Mouse (Mus musculus): ENCODE data around the gene Svep1. TPM values are rescaled to one million over a fixed set of nuclear protein-coding genes. Genes with fewer than 3 reads are reported as not detected.

The Svep1 gene
- polyA plus RNA-seq, 1 experiment: 6.5 TPM

- H3K4me1 ChIP-seq (ENCODE audit: control insufficient read depth, insufficient read depth, insufficient read length, low read length): no peaks in the 10 kb centered on the region
- H3K27ac ChIP-seq (replicated peaks; ENCODE audit: low read depth, low read length): no peak overlapping the region
- H3K4me3 ChIP-seq (ENCODE audit: insufficient read depth, low read depth, low read length): no peak overlapping the region
Observed at GRCm38 (mm10) chr4:58079631-58080030, 127.0 kb downstream of the Svep1 start.

GRCm38 (mm10) chr4:58077950-58078349 is 128.7 kb downstream of the Svep1 start:
- Histone ChIP-seq H3K4me1 (ENCODE audit: control insufficient read depth, insufficient read depth, insufficient read length, low read length) (no peaks in the 10 kb centered on the region), H3K4me3 (ENCODE audit: insufficient read depth, low read depth, low read length) (no peak overlapping the region), H3K27ac (replicated peaks; ENCODE audit: low read depth, low read length) (no peak overlapping the region)

GRCm38 (mm10) chr4:58077536-58077935 is 129.1 kb downstream of the Svep1 start:
- no peak overlapping the region for H3K4me3 ChIP-seq (ENCODE audit: insufficient read depth, low read depth, low read length)
- no peak overlapping the region for H3K27ac ChIP-seq (replicated peaks; ENCODE audit: low read depth, low read length)
- no peaks in the 10 kb centered on the region for H3K4me1 ChIP-seq (ENCODE audit: control insufficient read depth, insufficient read depth, insufficient read length, low read length)

GRCm38 (mm10) chr4:58072888-58073287 is 133.8 kb downstream of the Svep1 start:
- no peaks in the 10 kb centered on the region for H3K4me1 ChIP-seq (ENCODE audit: control insufficient read depth, insufficient read depth, insufficient read length, low read length)
- H3K4me3 ChIP-seq (ENCODE audit: insufficient read depth, low read depth, low read length): no peak overlapping the region
- no peak overlapping the region for H3K27ac ChIP-seq (replicated peaks; ENCODE audit: low read depth, low read length)

- Histone ChIP-seq H3K27ac (replicated peaks; ENCODE audit: low read depth, low read length) (no peak overlapping the region), H3K4me1 (ENCODE audit: control insufficient read depth, insufficient read depth, insufficient read length, low read length) (no peaks in the 10 kb centered on the region), H3K4me3 (ENCODE audit: insufficient read depth, low read depth, low read length) (no peak overlapping the region)
Observed at GRCm38 (mm10) chr4:58068886-58069285, 137.8 kb downstream of the Svep1 start.

- H3K27ac ChIP-seq (replicated peaks; ENCODE audit: low read depth, low read length): no peak overlapping the region
- no peak overlapping the region for H3K4me3 ChIP-seq (ENCODE audit: insufficient read depth, low read depth, low read length)
- no peaks in the 10 kb centered on the region for H3K4me1 ChIP-seq (ENCODE audit: control insufficient read depth, insufficient read depth, insufficient read length, low read length)
Observed at GRCm38 (mm10) chr4:58064721-58065120, 141.9 kb downstream of the Svep1 start.

- H3K4me1 ChIP-seq (ENCODE audit: control insufficient read depth, insufficient read depth, insufficient read length, low read length): no peaks in the 10 kb centered on the region
Observed at GRCm38 (mm10) chr4:58062933-58063332, 143.7 kb downstream of the Svep1 start.

GRCm38 (mm10) chr4:58055653-58056052 is 151.0 kb downstream of the Svep1 start:
- H3K27ac ChIP-seq (replicated peaks; ENCODE audit: low read depth, low read length): no peak overlapping the region
- H3K4me1 ChIP-seq (ENCODE audit: control insufficient read depth, insufficient read depth, insufficient read length, low read length): no peaks in the 10 kb centered on the region
- H3K4me3 ChIP-seq (ENCODE audit: insufficient read depth, low read depth, low read length): no peak overlapping the region

More at GRCm38 (mm10) chr4:58062933-58063332, 143.7 kb downstream of the Svep1 start:
- H3K27ac ChIP-seq (replicated peaks; ENCODE audit: low read depth, low read length): no peak overlapping the region
- H3K4me3 ChIP-seq (ENCODE audit: insufficient read depth, low read depth, low read length): no peak overlapping the region

GRCm38 (mm10) chr4:58054441-58054840 is 152.2 kb downstream of the Svep1 start:
- Histone ChIP-seq H3K4me1 (ENCODE audit: control insufficient read depth, insufficient read depth, insufficient read length, low read length) (no peaks in the 10 kb centered on the region), H3K27ac (replicated peaks; ENCODE audit: low read depth, low read length) (no peak overlapping the region), H3K4me3 (ENCODE audit: insufficient read depth, low read depth, low read length) (no peak overlapping the region)

- Histone ChIP-seq H3K4me3 (ENCODE audit: insufficient read depth, low read depth, low read length) (no peak overlapping the region), H3K27ac (replicated peaks; ENCODE audit: low read depth, low read length) (no peak overlapping the region), H3K4me1 (ENCODE audit: control insufficient read depth, insufficient read depth, insufficient read length, low read length) (no peaks in the 10 kb centered on the region)
Observed at GRCm38 (mm10) chr4:58050746-58051145, 155.9 kb downstream of the Svep1 start.

- Histone ChIP-seq H3K4me3 (ENCODE audit: insufficient read depth, low read depth, low read length) (no peak overlapping the region), H3K27ac (replicated peaks; ENCODE audit: low read depth, low read length) (no peak overlapping the region)
Observed at GRCm38 (mm10) chr4:58050276-58050675, 156.4 kb downstream of the Svep1 start.

GRCm38 (mm10) chr4:58044833-58045232 is 161.8 kb downstream of the Svep1 start:
- H3K27ac ChIP-seq (replicated peaks; ENCODE audit: low read depth, low read length): no peak overlapping the region
- H3K4me3 ChIP-seq (ENCODE audit: insufficient read depth, low read depth, low read length): no peak overlapping the region
- H3K4me1 ChIP-seq (ENCODE audit: control insufficient read depth, insufficient read depth, insufficient read length, low read length): no peaks in the 10 kb centered on the region

More at GRCm38 (mm10) chr4:58050276-58050675, 156.4 kb downstream of the Svep1 start:
- H3K4me1 ChIP-seq (ENCODE audit: control insufficient read depth, insufficient read depth, insufficient read length, low read length): no peaks in the 10 kb centered on the region

GRCm38 (mm10) chr4:58044356-58044755 is 162.3 kb downstream of the Svep1 start:
- Histone ChIP-seq H3K4me3 (ENCODE audit: insufficient read depth, low read depth, low read length) (no peak overlapping the region), H3K4me1 (ENCODE audit: control insufficient read depth, insufficient read depth, insufficient read length, low read length) (no peaks in the 10 kb centered on the region), H3K27ac (replicated peaks; ENCODE audit: low read depth, low read length) (no peak overlapping the region)

GRCm38 (mm10) chr4:58040093-58040492 is 166.6 kb downstream of the Svep1 start:
- H3K4me1 ChIP-seq (ENCODE audit: control insufficient read depth, insufficient read depth, insufficient read length, low read length): no peaks in the 10 kb centered on the region
- no peak overlapping the region for H3K27ac ChIP-seq (replicated peaks; ENCODE audit: low read depth, low read length)
- H3K4me3 ChIP-seq (ENCODE audit: insufficient read depth, low read depth, low read length): no peak overlapping the region

GRCm38 (mm10) chr4:58037096-58037705 is 169.5 kb downstream of the Svep1 start:
- no peaks in the 10 kb centered on the region for H3K4me1 ChIP-seq (ENCODE audit: control insufficient read depth, insufficient read depth, insufficient read length, low read length)
- H3K27ac ChIP-seq (replicated peaks; ENCODE audit: low read depth, low read length): no peak overlapping the region
- H3K4me3 ChIP-seq (ENCODE audit: insufficient read depth, low read depth, low read length): no peak overlapping the region

- H3K4me3 ChIP-seq (ENCODE audit: insufficient read depth, low read depth, low read length): no peak overlapping the region
Observed at GRCm38 (mm10) chr4:58034663-58035062, 172.0 kb downstream of the Svep1 start.

More at GRCm38 (mm10) chr4:58034663-58035062, 172.0 kb downstream of the Svep1 start:
- Histone ChIP-seq H3K27ac (replicated peaks; ENCODE audit: low read depth, low read length) (no peak overlapping the region), H3K4me1 (ENCODE audit: control insufficient read depth, insufficient read depth, insufficient read length, low read length) (no peaks in the 10 kb centered on the region)
